Mouse (Mus musculus) cerebellum, postnatal 10 days (tissue): ENCODE measurements around the gene Myh3.

Experiments
- DNase-seq, 2 experiments: peaks; one replicate each; pipeline ENCODE4 v3.0.0; 2021; ENCODE audit warnings: mixed read lengths in 2 of 2

Myh3 gene

DNA sequence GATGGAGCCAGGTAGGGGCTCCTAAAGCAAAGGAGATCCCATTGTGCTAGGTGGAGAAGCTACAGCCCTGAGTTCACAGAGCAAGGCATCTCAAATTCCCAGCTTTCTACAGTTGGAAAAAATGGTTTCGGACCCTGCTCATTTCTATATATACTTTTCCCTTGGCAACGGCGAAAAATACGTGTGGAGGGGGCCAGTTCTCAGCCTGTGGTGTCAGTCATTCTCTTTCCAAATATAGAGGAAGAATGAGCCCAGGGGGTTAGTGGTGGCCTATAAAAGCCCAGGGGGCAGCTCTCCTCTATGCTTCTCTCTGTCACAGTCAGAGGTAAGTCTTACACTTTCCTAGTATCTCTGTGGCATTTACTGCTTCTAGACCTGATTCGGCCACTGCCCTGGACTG, at the start of gene Myh3:
TSS of gene Myh3 (plus strand) at position 301 of the 400 bp plus-strand sequence.
- no peak for DNase-seq

- no peak for DNase-seq
Observed at GRCm38 (mm10) chr11:67030904-67031602, 47.0 kb upstream of the Myh3 start.

GRCm38 (mm10) chr11:67031603-67031915, 46.5 kb upstream of the Myh3 start:
- no peak for DNase-seq

DNA sequence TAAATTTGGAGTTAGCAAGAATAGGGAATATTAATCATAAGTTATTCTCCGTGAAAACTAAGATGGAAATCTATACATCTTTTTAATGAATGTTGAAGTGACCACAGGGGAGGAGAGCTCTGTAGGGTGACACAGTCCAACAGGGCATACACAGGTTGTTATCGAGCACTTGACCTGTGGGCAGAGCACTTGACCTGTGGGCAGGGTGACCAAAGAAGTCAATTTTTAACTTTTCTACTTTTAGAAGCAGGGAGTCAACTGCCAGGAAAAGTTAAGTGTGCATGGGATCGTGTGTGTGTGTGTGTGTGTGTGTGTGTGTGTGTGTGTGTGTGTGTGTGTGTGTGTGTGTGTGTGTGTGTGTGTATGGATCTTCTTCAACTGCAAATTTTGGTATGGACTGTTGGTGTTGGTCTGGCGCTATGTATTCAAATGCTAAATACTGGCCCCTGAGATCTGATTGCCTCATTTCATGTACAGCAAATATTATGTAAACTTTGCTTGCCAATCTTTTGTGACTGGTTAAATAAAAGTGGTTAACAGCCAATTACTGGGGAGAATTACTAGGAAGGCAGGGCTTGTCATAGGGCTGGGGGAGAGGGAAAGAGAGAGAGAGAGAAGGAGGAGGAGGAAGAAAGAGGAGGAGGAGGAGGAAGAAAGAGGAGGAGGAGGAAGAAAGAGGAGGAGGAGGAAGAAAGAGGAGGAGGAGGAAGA, 43.2 kb upstream of the Myh3 start:
- no peak for DNase-seq

DNA sequence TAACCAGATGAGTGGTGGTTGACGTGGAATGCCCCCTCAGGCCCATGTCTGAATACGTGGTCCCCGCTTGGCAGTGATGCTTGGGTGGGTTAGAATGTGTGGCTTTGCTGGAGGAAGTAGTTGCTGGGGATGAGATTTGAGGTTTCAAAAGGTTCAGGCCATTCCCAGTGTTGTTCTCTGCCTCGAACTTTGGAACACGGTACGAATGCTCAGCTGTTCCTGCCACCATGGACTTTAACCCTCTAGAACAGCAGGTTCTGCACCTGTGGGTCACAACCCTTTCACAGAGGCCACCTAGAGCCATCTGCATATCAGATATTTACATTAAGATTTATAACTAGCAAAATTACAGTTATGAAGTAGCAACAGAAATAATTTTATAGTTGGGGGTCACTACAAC, 41.9 kb upstream of the Myh3 start:
- no peak for DNase-seq

DNA sequence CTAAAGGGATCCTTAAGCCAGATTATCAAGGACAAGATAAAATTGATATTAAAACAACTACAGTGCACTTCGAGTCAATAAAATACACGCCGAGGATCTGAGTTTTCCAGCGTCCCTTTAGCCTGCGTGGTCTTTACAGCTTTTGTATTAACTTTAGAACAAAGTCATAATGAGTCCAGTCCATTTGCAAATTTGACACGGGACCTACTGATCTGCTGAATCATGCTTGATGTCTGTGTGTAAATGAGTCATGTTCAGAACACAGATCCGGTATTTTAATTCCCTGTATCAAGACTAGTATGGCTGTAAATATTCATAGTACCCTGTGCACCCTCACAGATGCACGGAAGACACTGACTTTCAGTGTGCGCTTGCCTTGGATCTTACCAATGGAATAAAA, 41.2 kb upstream of the Myh3 start:
- no peak for DNase-seq

- DNase-seq, result no peak
Observed at GRCm38 (mm10) chr11:67039799-67040198, 38.3 kb upstream of the Myh3 start.

DNA sequence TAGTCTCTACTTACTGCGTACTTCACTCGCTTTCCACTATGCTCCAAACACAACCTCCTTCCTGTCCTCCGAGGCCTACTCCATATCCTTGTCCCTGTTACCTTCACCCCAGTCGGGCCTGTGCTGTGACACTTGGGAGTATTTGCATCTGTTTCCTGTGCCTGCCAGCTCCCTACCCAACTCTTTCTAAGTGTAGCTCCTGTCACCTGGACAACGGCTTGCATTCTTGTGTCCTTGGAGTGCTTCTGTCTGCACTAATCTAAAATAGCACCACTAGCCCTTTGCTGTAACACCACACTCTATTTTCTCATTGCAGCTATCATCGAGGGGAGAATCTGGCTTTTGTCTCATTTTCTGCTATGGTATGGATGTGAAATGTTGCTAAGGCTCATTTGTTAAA, 37.6 kb upstream of the Myh3 start:
- no peak for DNase-seq

DNA sequence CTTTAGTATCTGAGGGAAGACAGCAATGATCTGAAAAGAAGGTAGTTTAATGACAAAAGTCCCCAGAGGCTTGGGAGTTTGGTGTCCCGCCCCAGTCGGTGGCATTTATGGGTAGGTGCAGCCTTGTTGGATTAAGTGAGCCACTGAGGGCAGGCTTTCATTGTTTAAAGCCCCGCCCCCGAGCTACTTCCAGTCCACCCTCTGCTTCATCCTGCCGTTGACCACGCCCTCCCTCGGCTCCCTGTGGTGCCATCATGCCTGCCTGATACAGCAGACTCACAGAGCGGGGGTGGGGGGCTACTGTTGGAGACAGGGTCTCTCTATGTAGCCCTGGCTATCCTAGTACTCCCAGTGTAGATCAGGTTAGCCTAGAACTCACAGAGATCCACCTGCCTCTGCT, 35.1 kb upstream of the Myh3 start:
- peak in 1 of 2 experiments; percentile 26 for DNase-seq

GRCm38 (mm10) chr11:67044959-67045358, 33.1 kb upstream of the Myh3 start:
- no peak for DNase-seq

DNA sequence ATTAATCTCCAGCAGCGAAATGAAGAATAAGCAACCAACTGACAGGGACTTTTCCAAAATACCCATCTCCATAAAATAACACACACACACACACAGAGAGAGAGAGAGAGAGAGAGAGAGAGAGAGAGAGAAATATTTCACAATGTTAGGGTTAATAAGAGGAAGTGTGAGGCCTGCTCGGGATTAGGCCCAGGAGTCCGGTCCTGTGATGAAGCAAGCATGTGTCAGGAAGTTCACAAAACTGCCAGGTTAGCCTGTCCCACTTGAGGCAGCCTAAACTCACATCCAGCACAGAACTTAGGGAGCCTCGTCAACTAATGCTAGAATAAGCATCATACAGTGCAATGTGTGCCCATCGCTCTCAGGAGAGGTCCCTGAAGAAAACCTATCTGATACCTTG, 30.9 kb upstream of the Myh3 start:
- no peak for DNase-seq

DNA sequence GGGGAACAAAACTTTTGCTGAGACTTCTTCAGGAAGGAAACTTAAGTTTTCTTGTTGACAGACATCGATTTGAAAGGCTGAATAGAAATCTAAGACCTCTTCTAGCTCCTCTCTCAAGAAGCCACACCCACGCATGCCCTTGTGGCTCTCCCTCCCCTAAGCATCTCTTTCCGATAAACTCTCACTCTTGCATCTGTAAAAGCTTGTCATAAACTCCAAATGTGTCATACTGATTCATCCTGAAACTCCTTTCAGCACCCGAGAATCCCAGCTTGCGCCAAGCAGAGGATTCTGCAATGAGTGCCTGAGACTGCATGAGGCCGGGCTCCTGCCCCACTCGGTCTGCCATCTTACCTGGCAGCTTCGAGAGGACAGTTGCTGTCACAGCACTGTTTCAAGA, 29.6 kb upstream of the Myh3 start:
- DNase-seq, result no peak

- DNase-seq, result no peak
Observed at GRCm38 (mm10) chr11:67049256-67049655, 28.8 kb upstream of the Myh3 start.

DNA sequence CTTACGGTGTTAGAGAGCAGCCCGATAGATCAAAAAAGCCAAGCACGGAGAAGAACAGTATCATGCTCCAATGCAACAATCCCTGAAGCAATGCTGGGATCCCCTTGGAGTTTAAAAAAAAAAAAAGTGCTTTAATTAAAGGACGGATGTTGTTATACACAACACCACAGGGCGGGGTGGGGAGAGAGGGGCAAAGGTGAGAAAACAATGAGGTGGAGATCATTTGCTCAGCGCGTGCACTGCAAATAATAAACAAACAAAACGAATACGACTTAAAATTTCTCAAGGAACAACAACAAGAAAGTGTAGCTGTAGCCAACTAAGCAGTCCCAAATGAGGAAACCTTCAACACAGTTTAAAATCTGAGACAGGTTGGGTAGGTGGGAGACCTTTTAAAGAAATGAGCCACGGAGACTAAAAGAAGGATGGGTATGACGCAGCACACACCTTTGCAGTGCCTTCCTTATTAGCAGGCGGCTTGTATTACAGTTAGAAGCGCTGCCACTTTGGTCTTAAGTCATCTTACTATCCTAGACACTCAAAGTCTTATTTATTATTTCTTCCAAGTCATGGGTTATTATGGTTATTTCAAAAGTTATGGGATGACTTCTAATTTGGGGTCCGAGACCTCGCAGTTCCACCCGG, 26.3 kb upstream of the Myh3 start:
- DNase-seq, result no peak

DNA sequence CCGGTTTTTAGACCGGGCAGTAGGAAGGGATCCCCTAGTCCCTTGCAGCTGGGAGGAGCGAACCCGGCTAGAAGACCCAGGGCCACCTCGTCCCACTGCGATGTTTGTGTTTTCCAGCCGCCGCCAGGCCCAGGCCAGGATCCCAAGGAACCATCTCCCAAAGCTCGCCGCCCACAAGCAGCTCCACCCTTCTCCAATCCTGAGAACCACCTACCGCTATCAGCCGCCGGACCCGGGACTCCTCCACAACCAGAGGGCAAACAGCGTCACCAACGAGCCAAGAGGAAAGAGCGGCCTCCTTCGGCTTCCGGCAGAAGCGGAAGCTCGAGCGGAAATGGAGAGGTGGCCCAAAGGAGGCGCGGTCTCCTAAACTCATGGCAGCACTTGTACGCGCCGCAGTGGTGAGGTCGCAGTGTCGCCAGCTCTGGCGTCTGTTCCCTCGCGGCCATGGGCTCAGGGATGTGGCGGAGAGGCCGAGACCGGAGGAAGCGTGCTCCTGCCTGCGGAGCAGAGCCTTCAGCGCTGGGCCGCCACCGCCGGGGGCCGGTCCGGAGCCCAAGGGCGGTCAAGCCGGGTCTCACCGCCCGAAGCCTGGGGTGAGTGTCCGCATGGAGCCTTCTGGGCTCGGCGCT, 25.7 kb upstream of the Myh3 start, which contains the start of the genes Adprm and Sco1:
TSS of gene Adprm (minus strand) at position 274 of the 632 bp plus-strand sequence.
TSS of gene Sco1 (plus strand) at position 350 of the 632 bp plus-strand sequence.
- peak; percentile 90 to 92 for DNase-seq

GRCm38 (mm10) chr11:67054754-67055365, 23.2 kb upstream of the Myh3 start:
- DNase-seq, result no peak

GRCm38 (mm10) chr11:67061311-67061710, 16.8 kb upstream of the Myh3 start:
- DNase-seq, result no peak

DNA sequence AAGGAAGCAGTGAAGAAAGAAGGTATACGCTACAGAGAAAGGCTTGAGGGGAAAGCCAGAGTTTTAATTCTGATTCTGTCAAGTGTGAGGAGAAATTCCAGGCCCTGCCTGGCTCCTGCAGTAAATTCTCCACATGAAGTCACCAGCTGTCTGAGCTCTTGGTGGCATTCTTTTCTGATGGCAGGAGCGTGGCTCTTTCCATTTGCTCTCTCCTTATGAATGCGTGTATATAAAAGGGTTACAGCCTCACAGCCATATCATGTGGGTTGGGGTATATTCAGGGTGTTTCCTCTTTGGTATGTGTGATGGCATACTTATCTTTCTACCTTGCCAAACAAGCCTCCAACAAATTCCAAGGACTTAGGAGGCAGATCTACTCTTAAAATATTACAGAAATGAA, 15.4 kb upstream of the Myh3 start:
- DNase-seq, result no peak

DNA sequence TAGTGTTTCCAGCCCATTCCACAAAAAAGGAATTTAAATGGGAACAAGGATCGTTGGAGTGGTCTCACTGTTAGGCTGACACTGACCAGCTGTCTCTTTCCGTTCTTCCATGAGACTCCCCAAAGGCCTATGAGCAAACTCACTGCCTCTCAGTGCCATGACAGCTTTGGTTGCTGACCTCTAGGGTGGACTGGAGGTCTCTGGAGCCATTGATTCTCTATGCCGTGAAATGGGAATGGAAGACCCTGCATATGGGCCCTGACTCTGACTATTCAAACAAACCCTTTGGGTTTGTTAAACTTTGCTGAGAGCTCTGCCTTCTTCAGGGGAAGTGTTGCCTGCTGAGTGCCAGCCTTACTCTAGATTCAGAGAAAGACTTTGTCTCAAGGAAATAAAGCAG, 10.4 kb upstream of the Myh3 start:
- DNase-seq, result no peak

DNA sequence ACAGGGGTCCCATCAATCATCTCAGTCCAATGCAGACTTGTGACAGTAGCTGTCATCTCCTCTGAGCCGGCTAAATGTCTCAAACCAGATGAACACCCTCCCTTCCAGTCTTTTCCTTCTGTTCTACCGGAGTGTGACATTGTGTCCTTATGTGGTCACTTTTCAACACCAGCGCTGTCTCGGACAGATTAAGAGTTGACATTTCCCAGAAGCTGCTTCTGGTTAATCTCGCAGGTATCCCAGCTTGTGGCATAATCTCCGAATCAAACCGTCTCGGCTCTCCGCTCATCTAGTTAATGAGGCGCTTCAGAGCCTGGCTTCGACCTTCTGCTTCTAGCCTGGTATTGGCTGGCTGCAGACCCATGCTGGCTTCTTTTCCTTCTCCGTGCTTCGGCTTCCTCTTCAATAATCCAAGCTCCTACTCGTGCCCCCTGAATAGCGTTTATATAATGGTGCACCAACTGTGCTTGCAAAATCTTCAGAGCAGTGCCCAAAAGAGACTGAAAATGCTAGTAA, 5.4 kb upstream of the Myh3 start:
- DNase-seq, result peak; percentile 71 to 75

DNA sequence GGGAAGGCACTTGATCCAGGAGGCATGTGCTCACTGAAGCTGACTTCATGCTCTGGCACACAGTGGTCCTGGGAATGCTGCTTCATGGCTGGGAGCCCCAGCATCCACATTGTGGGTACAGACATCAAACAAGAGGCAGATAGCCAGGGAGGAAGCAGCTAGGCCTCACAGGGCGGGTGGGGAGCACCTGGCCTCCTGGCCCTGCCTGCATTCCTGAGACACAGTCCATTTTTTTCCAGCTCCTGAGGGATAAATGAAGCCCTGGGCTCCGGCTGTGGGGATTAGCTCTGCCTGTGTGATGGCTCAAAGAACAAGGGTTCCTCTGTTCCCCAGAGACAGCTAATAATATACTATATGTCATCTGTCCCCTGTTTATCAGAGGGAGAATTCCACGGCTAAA, 3.1 kb upstream of the Myh3 start:
- DNase-seq, result peak; percentile 38 to 59

- no peak for DNase-seq
Observed at GRCm38 (mm10) chr11:67076781-67077180, 1.3 kb upstream of the Myh3 start.

GRCm38 (mm10) chr11:67077435-67077834, 665 bp upstream of the Myh3 start:
- peak; percentile 51 to 61 for DNase-seq
